Mouse (Mus musculus): ENCODE data around the gene Tango6. TPM values are rescaled to one million over a fixed set of nuclear protein-coding genes. Genes with fewer than 3 reads are reported as not detected.

Gene Tango6
- total and polyA plus RNA-seq, 3 experiments, result 2.9 to 6.4 (median 4.5) TPM

DNA sequence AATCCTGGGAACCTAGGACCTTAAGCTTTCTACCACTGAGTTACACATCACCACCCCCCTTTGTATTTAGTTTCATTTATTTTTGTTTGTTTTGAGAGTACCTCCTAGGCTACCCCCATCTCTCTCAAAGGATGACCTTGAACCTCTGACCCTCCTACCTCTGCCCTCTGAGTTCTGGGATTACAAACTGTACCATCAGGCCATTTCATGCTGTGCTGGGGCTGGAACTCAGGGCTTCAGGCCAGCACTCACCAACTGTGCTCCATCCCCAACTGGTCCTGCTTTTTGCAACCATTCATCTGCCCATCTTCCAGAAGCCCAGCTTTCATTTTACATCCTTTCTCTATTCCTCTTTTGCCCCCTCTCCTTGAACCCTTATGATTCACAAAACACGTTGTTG is 81.7 kb downstream of the Tango6 start:
- Histone ChIP-seq H3K9me3 (replicated peaks; ENCODE audit: low read length) (no peaks in the 10 kb centered on the region), H3K4me1 (ENCODE audit: control insufficient read depth in 1 of 2, insufficient read depth in 2 of 2) (peaks cover 5 to 34% of the 10 kb centered on the region in 2 experiments), H3K9ac (ENCODE audit: insufficient read depth, low read depth) (no peak overlapping the region), H3K4me2 (ENCODE audit: insufficient read depth, low read depth, poor library complexity, severe bottlenecking) (no peak overlapping the region), H3K4me3 (replicated peaks in 1 of 3; ENCODE audit: low read depth in 2 of 3, low read length in 2 of 3, poor library complexity in 1 of 3) (no peak overlapping the region), H3K27me3 (replicated peaks) (no peaks in the 10 kb centered on the region), H3K79me2 (replicated peaks; ENCODE audit: control insufficient read depth, extremely low read depth, insufficient read depth, poor library complexity, severe bottlenecking) (no peaks in the 10 kb centered on the region), H3K36me3 (replicated peaks in 1 of 2; ENCODE audit: control insufficient read depth in 1 of 2, insufficient read depth in 1 of 2, low read length in 1 of 2) (peaks cover 0 to 3% of the 10 kb centered on the region in 2 experiments), H3K27ac (ENCODE audit: insufficient read depth, low read depth) (no peak overlapping the region)
- in situ Hi-C loops (cut with MboI; ENCODE audit: low pct_ligation_motif_present, low pct_unique_long_range_greater_than_20kb, low sequenced_read_pairs), result no loop called here
- dilution Hi-C loops (cut with MboI; ENCODE audit: extremely low pct_ligation_motif_present, extremely low pct_unique_long_range_greater_than_20kb, low sequenced_read_pairs), result no loop called here
- DNase-seq (ENCODE audit: extremely low read depth), result no peak
- TF ChIP-seq KAT2A (IDR thresholded peaks at IDR 0.05; ENCODE audit: insufficient replicate concordance, low read length) (no peak), SMC3 (IDR thresholded peaks at IDR 0.05; ENCODE audit: low read depth, low read length) (no peak), E2F4 (IDR thresholded peaks at IDR 0.05; ENCODE audit: insufficient replicate concordance, low read depth, low read length) (no peak), USF1 (IDR thresholded peaks at IDR 0.05; ENCODE audit: low read depth, low read length) (no peak), POLR2AphosphoS2 (IDR thresholded peaks at IDR 0.05; ENCODE audit: low read depth, low read length) (no peak), NELFE (IDR thresholded peaks at IDR 0.05; ENCODE audit: low read depth, low read length) (no peak), PAX5 (IDR thresholded peaks at IDR 0.05; ENCODE audit: low read length) (no peak), MAZ (IDR thresholded peaks at IDR 0.05; ENCODE audit: low read depth, low read length) (no peak), CHD2 (IDR thresholded peaks at IDR 0.05; ENCODE audit: low read length) (no peak)

DNA sequence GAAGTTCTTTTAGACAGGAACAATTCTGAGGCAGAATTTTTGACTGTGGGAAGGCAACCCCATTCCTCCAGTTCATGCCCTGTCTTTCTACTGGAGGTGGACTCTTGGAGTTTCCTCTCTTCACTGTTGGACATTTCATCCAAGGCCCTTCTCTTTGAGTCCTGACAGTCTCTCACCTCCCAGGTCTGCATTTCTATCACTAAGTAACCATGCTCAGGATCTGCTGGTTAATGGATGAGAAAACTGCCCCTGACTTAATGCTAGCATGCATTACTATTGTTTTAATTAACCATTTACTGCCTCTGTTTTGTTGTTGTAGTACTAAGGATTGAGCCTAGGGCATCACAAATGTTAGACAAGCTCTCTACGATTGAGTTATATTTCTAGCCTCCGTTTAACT is 82.7 kb downstream of the Tango6 start:
- Histone ChIP-seq H3K36me3 (replicated peaks in 1 of 2; ENCODE audit: control insufficient read depth in 1 of 2, insufficient read depth in 1 of 2, low read length in 1 of 2) (peaks cover 0 to 5% of the 10 kb centered on the region in 2 experiments), H3K27me3 (replicated peaks) (no peaks in the 10 kb centered on the region), H3K9ac (ENCODE audit: insufficient read depth, low read depth) (no peak overlapping the region), H3K4me1 (ENCODE audit: control insufficient read depth in 1 of 2, insufficient read depth in 2 of 2) (peaks cover 5 to 34% of the 10 kb centered on the region in 2 experiments), H3K4me2 (ENCODE audit: insufficient read depth, low read depth, poor library complexity, severe bottlenecking) (no peak overlapping the region), H3K4me3 (replicated peaks in 1 of 3; ENCODE audit: low read depth in 2 of 3, low read length in 2 of 3, poor library complexity in 1 of 3) (no peak overlapping the region), H3K27ac (ENCODE audit: insufficient read depth, low read depth) (no peak overlapping the region), H3K9me3 (replicated peaks; ENCODE audit: low read length) (no peaks in the 10 kb centered on the region), H3K79me2 (replicated peaks; ENCODE audit: control insufficient read depth, extremely low read depth, insufficient read depth, poor library complexity, severe bottlenecking) (no peaks in the 10 kb centered on the region)
- DNase-seq (ENCODE audit: extremely low read depth), result no peak
- TF ChIP-seq ZMIZ1 (IDR thresholded peaks at IDR 0.05; ENCODE audit: low read depth, low read length), result no peak
- in situ Hi-C loops (cut with MboI; ENCODE audit: low pct_ligation_motif_present, low pct_unique_long_range_greater_than_20kb, low sequenced_read_pairs), result no loop called here
- dilution Hi-C loops (cut with MboI; ENCODE audit: extremely low pct_ligation_motif_present, extremely low pct_unique_long_range_greater_than_20kb, low sequenced_read_pairs), result no loop called here

DNA sequence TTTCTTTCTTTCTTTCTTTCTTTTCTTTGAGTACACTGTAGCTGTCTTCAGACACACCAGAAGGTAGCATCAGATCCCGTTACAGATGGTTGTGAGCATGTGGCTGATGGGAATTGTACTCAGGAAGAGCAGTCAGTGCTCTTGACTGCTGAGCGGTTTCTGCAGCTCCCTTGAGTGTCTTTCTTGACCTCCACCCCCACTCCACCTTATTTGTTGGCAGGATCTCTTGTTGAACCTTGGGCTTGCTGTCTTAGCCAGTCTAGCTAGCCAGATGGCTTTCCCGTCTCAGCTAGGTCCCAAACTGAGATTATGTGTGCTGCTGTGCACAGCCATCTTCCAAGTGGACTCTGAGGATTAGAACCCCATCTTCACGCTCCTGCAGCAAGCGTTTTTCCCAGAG is 83.9 kb downstream of the Tango6 start:
- Histone ChIP-seq H3K9me3 (replicated peaks; ENCODE audit: low read length) (no peaks in the 10 kb centered on the region), H3K4me3 (replicated peaks in 1 of 3; ENCODE audit: low read depth in 2 of 3, low read length in 2 of 3, poor library complexity in 1 of 3) (no peak overlapping the region), H3K36me3 (replicated peaks in 1 of 2; ENCODE audit: control insufficient read depth in 1 of 2, insufficient read depth in 1 of 2, low read length in 1 of 2) (peaks cover 0 to 11% of the 10 kb centered on the region in 2 experiments), H3K4me1 (ENCODE audit: control insufficient read depth in 1 of 2, insufficient read depth in 2 of 2) (peaks cover 0 to 29% of the 10 kb centered on the region in 2 experiments; a peak in 3 of 4 replicates), H3K4me2 (ENCODE audit: insufficient read depth, low read depth, poor library complexity, severe bottlenecking) (no peak overlapping the region), H3K79me2 (replicated peaks; ENCODE audit: control insufficient read depth, extremely low read depth, insufficient read depth, poor library complexity, severe bottlenecking) (no peaks in the 10 kb centered on the region), H3K9ac (ENCODE audit: insufficient read depth, low read depth) (no peak overlapping the region), H3K27ac (ENCODE audit: insufficient read depth, low read depth) (no peak overlapping the region), H3K27me3 (replicated peaks) (no peaks in the 10 kb centered on the region)
- TF ChIP-seq RAD21 (IDR thresholded peaks at IDR 0.05; ENCODE audit: low read depth, low read length) (no peak), MAX (IDR thresholded peaks at IDR 0.05; ENCODE audit: low read length) (no peak), ZKSCAN1 (IDR thresholded peaks at IDR 0.05; ENCODE audit: borderline replicate concordance, low read depth, low read length) (no peak), USF2 (conservative IDR thresholded peaks at IDR 0.05; ENCODE audit: low read depth, low read length) (no peak), USF1 (IDR thresholded peaks at IDR 0.05; ENCODE audit: low read depth, low read length) (no peak), HCFC1 (IDR thresholded peaks at IDR 0.05; ENCODE audit: low read depth, low read length) (no peak)
- in situ Hi-C loops (cut with MboI; ENCODE audit: low pct_ligation_motif_present, low pct_unique_long_range_greater_than_20kb, low sequenced_read_pairs) (no loop called here), dilution Hi-C loops (cut with MboI; ENCODE audit: extremely low pct_ligation_motif_present, extremely low pct_unique_long_range_greater_than_20kb, low sequenced_read_pairs) (no loop called here)
- DNase-seq (ENCODE audit: extremely low read depth), result no peak

Measured in CH12.LX (cell line).